Mouse (Mus musculus): ENCODE measurements around the gene Myt1l. TPM values are rescaled to one million over a fixed set of nuclear protein-coding genes. Genes with fewer than 3 reads are reported as not detected.

Gene Myt1l
- total RNA-seq, 2 experiments from 2014 or later, result not detected

- ATAC-seq (replicated peaks; ENCODE audit: low FRiP score, poor library complexity, severe bottlenecking), result no peak
These were observed 344.1 kb downstream of the Myt1l start for GRCm38 (mm10) chr12:29872156-29872815.

GRCm38 (mm10) chr12:29873281-29873772, 345.1 kb downstream of the Myt1l start:
- no peak for ATAC-seq (replicated peaks; ENCODE audit: low FRiP score, poor library complexity, severe bottlenecking)

DNA sequence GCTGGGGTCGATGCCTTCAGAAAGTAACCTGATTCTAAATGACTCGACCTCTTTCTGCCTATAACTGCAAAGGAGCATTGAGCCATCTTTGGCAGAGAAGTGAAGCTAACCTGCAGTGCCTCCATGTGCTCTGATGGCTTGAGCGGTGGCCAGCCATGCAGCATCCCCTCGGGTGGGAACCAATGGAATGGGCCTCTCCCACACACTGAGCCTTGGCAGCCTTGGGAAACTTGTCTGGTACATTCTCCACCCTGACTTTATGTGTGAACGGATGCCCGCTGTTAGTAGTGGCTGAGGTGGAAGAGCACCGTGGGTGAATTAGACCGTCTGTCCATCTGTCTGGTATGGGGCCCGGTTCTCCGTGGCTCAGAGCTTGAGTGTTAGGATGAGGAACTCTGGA, 349.8 kb downstream of the Myt1l start:
- no peak for ATAC-seq (replicated peaks; ENCODE audit: low FRiP score, poor library complexity, severe bottlenecking)

GRCm38 (mm10) chr12:29882871-29883617, 354.9 kb downstream of the Myt1l start:
- no peak for ATAC-seq (replicated peaks; ENCODE audit: low FRiP score, poor library complexity, severe bottlenecking)

DNA sequence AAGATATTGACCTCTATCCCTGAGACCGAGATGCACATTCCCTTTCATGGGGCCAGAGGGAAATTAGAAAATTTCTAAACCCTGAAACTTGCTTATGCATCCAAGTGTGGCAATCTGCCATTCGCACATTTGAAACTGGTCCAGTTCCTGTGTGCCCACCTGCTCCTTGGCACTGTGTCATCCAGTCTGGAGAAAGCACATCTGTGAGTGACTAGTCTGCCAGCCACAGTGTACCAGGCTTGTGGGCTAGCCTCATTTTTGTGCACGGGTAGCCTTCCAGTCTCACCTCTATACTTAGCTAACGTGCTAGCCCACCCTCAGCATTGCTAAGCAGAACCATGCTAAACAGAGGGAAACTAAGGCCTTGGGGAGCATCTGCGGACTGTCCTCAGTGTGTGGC, 356.2 kb downstream of the Myt1l start:
- no peak for ATAC-seq (replicated peaks; ENCODE audit: low FRiP score, poor library complexity, severe bottlenecking)

GRCm38 (mm10) chr12:29894669-29895068, 366.5 kb downstream of the Myt1l start:
- ATAC-seq (replicated peaks; ENCODE audit: low FRiP score, poor library complexity, severe bottlenecking), result no peak

DNA sequence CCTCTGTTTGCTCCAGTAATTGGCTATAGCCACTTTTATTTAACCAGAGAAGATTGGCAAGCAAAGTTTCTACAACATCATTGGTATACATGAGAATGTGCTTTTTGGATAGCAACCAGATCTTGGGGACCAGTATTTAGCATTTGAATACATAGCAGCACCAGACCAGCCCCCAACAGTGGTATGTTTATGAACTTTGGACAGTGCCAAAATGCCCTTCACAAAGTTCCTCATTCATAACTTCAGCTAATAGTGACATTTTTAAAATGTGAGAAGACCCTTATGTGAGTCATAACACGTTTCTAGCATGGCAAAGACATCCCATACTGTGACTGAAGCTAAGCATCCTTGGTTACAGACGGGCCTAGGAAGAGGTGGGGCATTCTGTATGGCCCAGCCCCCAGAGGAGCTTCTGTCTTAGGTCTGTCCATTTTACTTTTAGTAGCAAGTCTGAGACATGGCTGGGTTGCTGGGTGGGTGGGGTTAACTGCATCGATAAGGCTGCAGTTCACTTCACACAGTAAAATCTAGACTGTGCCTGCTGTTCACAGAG, 369.4 kb downstream of the Myt1l start:
- ATAC-seq (replicated peaks; ENCODE audit: low FRiP score, poor library complexity, severe bottlenecking), result no peak

GRCm38 (mm10) chr12:29904101-29904874, 376.1 kb downstream of the Myt1l start:
- ATAC-seq (replicated peaks; ENCODE audit: low FRiP score, poor library complexity, severe bottlenecking), result no peak

DNA sequence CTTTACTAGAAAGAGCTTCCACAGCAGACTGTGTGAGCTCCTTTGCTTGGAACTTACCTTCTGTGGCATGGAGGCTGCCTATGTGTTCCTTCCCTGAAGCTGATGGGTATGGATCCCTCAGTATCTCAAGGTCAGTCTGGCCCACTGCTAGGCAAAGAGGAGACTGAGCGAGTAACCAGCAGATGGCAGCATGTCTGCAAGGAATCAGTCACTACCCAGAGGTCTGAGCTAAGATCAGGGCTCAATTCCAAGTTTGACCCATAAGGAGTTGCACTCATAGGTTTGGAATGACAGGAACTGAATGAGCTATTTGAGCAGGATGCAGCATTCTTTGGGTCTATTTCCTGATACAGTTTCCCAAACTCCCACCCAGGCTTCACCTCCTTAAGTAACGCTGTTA, 378.9 kb downstream of the Myt1l start:
- no peak for ATAC-seq (replicated peaks; ENCODE audit: low FRiP score, poor library complexity, severe bottlenecking)

- no peak for ATAC-seq (replicated peaks; ENCODE audit: low FRiP score, poor library complexity, severe bottlenecking)
These were observed 388.0 kb downstream of the Myt1l start for GRCm38 (mm10) chr12:29916139-29916538.

DNA sequence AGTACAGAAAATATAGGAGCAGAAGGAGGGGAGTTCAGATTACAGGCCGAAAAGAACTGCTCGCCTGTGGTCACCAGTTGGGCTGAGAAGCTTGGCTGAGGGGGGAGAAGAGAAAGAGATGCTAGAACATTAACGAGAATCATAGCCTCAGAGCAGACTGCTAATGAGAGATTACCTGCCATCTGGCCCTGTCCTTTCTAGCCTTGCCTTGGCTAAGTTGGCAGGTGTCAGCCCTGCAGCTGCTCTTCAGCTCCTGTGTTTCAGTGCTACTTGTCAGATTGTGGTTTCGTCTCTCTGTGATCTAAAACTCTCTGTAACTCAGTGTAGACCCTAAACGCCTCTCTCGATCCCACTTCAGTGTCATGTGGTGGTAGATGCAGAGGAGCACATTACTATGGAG, 388.6 kb downstream of the Myt1l start:
- ATAC-seq (replicated peaks; ENCODE audit: low FRiP score, poor library complexity, severe bottlenecking), result no peak

GRCm38 (mm10) chr12:29920298-29920697, 392.1 kb downstream of the Myt1l start:
- ATAC-seq (replicated peaks; ENCODE audit: low FRiP score, poor library complexity, severe bottlenecking), result no peak

DNA sequence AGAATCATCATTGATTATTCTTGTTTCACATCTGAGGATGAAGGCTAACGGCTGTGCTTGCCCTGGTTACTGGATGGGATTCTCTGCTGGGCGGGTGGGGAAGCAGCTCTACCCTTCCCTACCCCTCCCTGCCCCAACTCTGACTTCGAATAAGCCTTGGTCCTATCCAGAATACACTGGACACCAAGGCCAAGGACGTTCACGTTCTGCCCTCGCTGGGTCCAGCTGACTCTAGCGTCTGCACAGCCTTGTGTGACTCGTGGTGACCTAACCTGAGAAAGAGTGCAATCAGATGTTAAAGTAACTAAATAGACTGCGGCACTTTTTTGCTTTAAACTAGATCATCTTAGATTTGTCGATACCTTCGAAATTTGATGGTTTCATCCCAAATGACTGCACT, 393.3 kb downstream of the Myt1l start:
- ATAC-seq (replicated peaks; ENCODE audit: low FRiP score, poor library complexity, severe bottlenecking), result no peak

GRCm38 (mm10) chr12:29926896-29927295, 398.7 kb downstream of the Myt1l start:
- ATAC-seq (replicated peaks; ENCODE audit: low FRiP score, poor library complexity, severe bottlenecking), result no peak

DNA sequence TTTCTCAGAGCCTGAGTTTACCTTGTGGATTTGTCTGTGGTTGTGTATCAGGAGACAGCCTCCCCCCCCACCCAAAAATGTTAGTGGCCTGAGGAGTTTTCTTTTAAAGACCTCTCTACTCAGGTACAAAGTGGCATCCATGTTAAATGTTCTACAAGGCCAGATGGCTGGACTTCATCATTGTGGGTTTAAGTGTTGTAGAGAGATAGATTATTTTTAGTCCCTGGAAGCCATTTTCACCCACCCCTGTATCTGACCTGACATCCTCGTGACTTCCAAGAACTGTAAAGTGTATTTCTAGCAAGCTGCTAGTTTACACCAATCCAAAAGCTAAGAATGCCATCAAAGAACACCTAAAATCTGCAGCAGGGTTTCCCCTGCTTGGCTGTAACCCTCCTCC, 402.4 kb downstream of the Myt1l start:
- no peak for ATAC-seq (replicated peaks; ENCODE audit: low FRiP score, poor library complexity, severe bottlenecking)

DNA sequence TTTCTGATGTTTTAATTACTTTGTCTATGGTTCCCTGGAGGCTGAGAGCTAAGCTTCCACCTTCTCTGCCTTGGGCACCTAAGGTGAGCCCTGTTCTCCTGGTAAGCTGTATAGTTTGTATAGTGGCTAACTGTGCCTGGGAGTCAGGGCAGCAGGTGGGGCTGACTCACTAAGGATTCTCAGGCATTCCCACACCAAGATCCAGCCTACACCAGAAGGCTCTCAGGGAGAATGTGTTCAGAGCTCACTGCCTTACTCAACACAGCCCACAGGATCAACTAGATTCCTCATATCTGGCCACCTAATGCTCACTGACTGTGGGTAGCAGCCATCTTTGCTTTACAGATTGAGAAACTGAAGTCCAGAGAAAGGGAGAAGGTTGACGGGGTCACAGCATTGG, 404.8 kb downstream of the Myt1l start:
- ATAC-seq (replicated peaks; ENCODE audit: low FRiP score, poor library complexity, severe bottlenecking), result no peak

DNA sequence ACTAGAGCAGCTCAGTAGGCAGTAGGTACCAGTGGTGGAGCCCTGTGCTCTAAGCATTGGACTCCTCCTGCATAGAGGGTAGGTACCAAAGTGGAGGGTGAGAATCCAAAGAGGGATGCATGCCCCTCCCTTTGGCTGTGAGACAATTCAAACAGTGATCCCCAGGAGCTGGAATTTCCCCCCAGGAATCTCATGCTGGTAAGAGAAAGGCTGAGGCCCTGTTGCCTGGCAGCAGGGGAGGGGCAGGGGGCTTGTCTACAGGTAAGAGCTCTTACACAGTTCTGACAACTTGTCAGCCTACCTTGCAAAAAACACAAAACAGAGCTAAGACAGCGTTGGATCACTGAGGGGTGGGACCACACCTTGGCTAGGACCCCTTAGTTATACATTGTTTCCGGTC, 405.3 kb downstream of the Myt1l start:
- ATAC-seq (replicated peaks; ENCODE audit: low FRiP score, poor library complexity, severe bottlenecking), result no peak

- no peak for ATAC-seq (replicated peaks; ENCODE audit: low FRiP score, poor library complexity, severe bottlenecking)
These were observed 406.0 kb downstream of the Myt1l start for GRCm38 (mm10) chr12:29934120-29934581.

- ATAC-seq (replicated peaks; ENCODE audit: low FRiP score, poor library complexity, severe bottlenecking), result no peak
These were observed 409.1 kb downstream of the Myt1l start, which contains the start of gene Pxdn for GRCm38 (mm10) chr12:29937308-29937707. Gene Pxdn (plus strand): TSS chr12:29937608.

DNA sequence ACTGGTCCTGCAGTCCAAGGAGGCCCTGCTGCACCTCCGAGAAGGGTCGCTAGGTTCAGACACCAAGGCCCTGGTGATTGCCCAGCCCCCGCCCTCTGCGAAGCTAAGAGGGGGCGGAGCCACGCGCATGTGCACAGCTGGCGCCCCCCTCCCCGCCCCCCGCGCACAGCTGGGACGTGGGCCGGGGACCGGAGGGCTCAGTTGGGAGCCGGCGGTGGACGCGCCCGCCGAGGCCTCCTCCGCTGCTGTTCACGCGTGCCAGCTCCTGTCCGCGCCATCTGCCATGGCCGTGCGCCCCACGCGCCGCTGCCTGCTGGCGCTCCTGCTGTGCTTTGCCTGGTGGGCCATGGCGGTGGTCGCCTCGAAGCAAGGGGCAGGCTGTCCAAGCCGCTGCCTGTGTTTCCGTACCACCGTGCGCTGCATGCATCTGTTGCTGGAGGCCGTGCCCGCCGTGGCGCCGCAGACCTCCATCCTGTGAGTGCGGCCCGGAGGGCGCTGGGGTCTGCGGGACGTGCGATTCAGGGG, 409.7 kb downstream of the Myt1l start:
- ATAC-seq (replicated peaks; ENCODE audit: low FRiP score, poor library complexity, severe bottlenecking), result no peak
